Mouse (Mus musculus) stomach, embryonic 16.5 days (tissue): ENCODE results near the gene Nek7. TPM values are rescaled to one million over a fixed set of nuclear protein-coding genes. Genes with fewer than 3 reads are reported as not detected.

Experiments
- ATAC-seq: fragments of 200-750 bp; cut with Nextera tagmentation; 2 replicates; pipeline ENCODE4 v1.8.0; 2017; ENCODE audit warnings: moderate number of reproducible peaks, moderate TSS enrichment; ENCODE audit not compliant: insufficient read depth, low FRiP score
- H3K27ac ChIP-seq: fragments of 300-500 bp; sonication (generic); 2 replicates; pipeline ENCODE4 v1.5.1; 2014; ENCODE audit warnings: low read length
- H3K27me3 ChIP-seq: fragments of 300-500 bp; sonication (generic); 2 replicates; pipeline ENCODE4 v1.6.1; 2014; ENCODE audit warnings: low read length, control low read depth, mixed read lengths; ENCODE audit not compliant: control insufficient read depth, insufficient read depth
- H3K36me3 ChIP-seq: fragments of 300-500 bp; sonication (generic); 2 replicates; pipeline ENCODE4 v1.6.1; 2014; ENCODE audit warnings: low read length; ENCODE audit not compliant: control insufficient read depth, insufficient read depth
- H3K4me1 ChIP-seq: fragments of 300-500 bp; sonication (generic); 2 replicates; pipeline ENCODE4 v1.6.1; 2014; ENCODE audit warnings: low read length, control low read depth, mixed read lengths; ENCODE audit not compliant: control insufficient read depth, insufficient read depth
- H3K4me2 ChIP-seq: fragments of 300-500 bp; sonication (generic); 2 replicates; pipeline ENCODE4 v1.6.1; 2014; ENCODE audit warnings: low read depth, low read length, mixed read lengths
- H3K4me3 ChIP-seq: fragments of 300-500 bp; sonication (generic); replicated peaks from 2 replicates; pipeline ENCODE4 v1.5.1; 2014; ENCODE audit warnings: mild to moderate bottlenecking, low read length
- H3K9ac ChIP-seq: fragments of 300-500 bp; sonication (generic); 2 replicates; pipeline ENCODE4 v1.6.1; 2014; ENCODE audit warnings: low read length
- H3K9me3 ChIP-seq: fragments of 300-500 bp; sonication (generic); replicated peaks from 2 replicates; pipeline ENCODE4 v1.6.1; 2016; ENCODE audit warnings: low read length, control low read depth; ENCODE audit not compliant: control insufficient read depth
- WGBS: fragments of 180-500 bp; shearing (Covaris S2); extraction: QIAGEN DNeasy Blood & Tissue Kit; methylation state at CpG from one replicate; pipeline ENCODE4 v1.1.7; 2014; 5-methylcytosine and 5-hydroxymethylcytosine counted together
- polyA plus RNA-seq: library from polyadenylated mRNA; unstranded; fragments of >200 nt; fragmentation: Nextera tagmentation; extraction: Ambion mirVana; gene quantifications from 2 replicates; pipeline ENCODE4 v1.2.1, GENCODE M21; 2015

The Nek7 gene
- polyA plus RNA-seq, 1 experiment from 2014 or later: 34.3 TPM

GRCm38 (mm10) chr1:138516946-138517345 is 103.0 kb downstream of the Nek7 start:
- H3K27ac ChIP-seq: no peak overlapping the region
- no peaks in the 10 kb centered on the region for H3K36me3 ChIP-seq
- H3K27me3 ChIP-seq: no peaks in the 10 kb centered on the region
- no peaks in the 10 kb centered on the region for H3K9me3 ChIP-seq
- H3K4me1 ChIP-seq: peaks cover 5% of the 10 kb centered on the region; the same call in 1 of the 2 replicates
- 58% methylated on average over 2 of the region's 2 CpGs for WGBS
- H3K4me2 ChIP-seq: no peak overlapping the region
- no peak for ATAC-seq
- H3K9ac ChIP-seq: no peak overlapping the region
- no peak overlapping the region for H3K4me3 ChIP-seq

- H3K4me1 ChIP-seq: peaks cover 5% of the 10 kb centered on the region; the same call in 1 of the 2 replicates
- no peak overlapping the region for H3K4me2 ChIP-seq
- no peak for ATAC-seq
- no peak overlapping the region for H3K9ac ChIP-seq
- H3K36me3 ChIP-seq: no peaks in the 10 kb centered on the region
- 60% methylated on average over 9 of the region's 9 CpGs for WGBS
- H3K27me3 ChIP-seq: no peaks in the 10 kb centered on the region
- no peak overlapping the region for H3K4me3 ChIP-seq
- H3K27ac ChIP-seq: no peak overlapping the region
- H3K9me3 ChIP-seq: no peaks in the 10 kb centered on the region
Measured at GRCm38 (mm10) chr1:138515362-138515761, 104.6 kb downstream of the Nek7 start.

DNA sequence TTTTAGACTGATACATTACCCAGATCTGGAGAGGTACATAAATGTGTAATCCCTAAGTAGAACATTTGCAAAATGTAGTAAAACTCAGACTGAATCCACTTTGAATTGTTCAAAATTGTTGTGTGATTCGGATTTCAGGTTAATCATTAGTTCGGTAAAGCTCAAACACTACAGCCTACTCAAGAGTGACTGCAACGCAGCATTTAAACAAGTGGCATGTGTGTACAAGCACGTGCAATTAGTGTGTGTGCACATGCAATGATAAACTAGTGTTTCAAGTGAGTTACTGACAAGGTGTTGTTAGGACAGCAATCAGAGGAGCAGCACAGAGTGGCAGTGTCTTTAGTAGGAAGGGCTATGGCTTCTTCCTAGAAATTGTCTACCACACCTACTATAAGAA is 106.0 kb downstream of the Nek7 start:
- Histone ChIP-seq H3K4me2 (no peak overlapping the region), H3K9me3 (no peaks in the 10 kb centered on the region), H3K9ac (no peak overlapping the region), H3K36me3 (no peaks in the 10 kb centered on the region), H3K4me1 (peaks cover 8% of the 10 kb centered on the region; the same call in 1 of the 2 replicates), H3K4me3 (no peak overlapping the region), H3K27ac (no peak overlapping the region), H3K27me3 (no peaks in the 10 kb centered on the region)
- no peak for ATAC-seq
- WGBS: 70% methylated on average over 4 of the region's 4 CpGs

DNA sequence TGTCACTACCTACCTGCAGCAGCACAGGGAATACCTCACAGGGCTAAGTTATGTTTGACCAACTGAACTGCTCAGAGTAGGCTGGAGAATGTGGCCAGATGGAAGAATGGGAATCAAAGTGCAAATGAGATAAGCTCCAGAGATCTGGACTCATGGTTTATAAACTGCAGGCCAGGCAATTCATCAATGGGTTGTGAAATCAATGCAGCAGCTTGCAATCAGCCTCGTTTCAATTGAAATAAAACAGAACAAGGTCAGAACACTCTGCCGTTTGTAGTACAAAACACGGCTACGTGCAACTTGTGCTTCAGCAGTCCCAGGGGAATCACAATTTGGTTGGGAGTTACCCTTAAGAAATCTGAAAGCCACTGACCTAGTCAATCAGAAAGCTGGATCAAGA is 109.4 kb downstream of the Nek7 start:
- 0 out of 2 replicates have a peak, but pooled peaks have one; percentile 40 for ATAC-seq
- no peak overlapping the region for H3K9ac ChIP-seq
- no peak overlapping the region for H3K4me2 ChIP-seq
- no peaks in the 10 kb centered on the region for H3K9me3 ChIP-seq
- no peak overlapping the region for H3K27ac ChIP-seq
- 46% methylated on average over 4 of the region's 4 CpGs for WGBS
- peaks cover 7% of the 10 kb centered on the region; the same call in 1 of the 2 replicates for H3K4me1 ChIP-seq
- H3K27me3 ChIP-seq: no peaks in the 10 kb centered on the region
- no peak overlapping the region for H3K4me3 ChIP-seq
- H3K36me3 ChIP-seq: no peaks in the 10 kb centered on the region

DNA sequence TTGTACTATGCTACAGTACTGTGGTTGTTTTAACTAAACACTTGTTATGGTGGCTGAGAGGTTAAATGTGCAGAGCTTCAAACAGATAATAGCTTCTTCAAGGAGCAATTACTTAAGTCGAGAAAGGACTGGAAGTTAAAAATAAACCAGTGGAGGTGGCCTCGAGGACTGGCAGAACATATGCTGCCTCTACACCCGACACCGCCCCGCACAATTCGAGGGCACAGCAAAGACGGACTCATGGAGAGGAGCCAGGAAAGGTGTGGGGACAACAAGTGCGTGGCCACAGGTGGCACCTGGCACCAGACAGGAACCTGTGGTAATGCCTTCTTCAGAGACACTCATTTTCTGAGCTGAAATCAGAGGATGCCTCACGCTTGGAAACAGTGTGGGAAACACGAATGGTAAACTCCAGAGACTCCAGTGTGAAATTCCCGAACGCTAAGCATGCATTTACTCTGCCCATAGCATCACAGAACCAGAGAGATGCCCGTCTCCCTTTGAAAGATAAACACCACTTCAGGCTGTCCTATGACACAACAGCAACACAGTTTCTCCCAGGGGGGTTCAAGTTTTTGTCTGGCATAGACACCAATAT is 112.4 kb downstream of the Nek7 start:
- Histone ChIP-seq H3K27me3 (no peaks in the 10 kb centered on the region), H3K4me2 (no peak overlapping the region), H3K9ac (no peak overlapping the region), H3K36me3 (no peaks in the 10 kb centered on the region), H3K9me3 (no peaks in the 10 kb centered on the region), H3K27ac (no peak overlapping the region), H3K4me1 (peaks cover 7% of the 10 kb centered on the region; the same call in 1 of the 2 replicates), H3K4me3 (no peak overlapping the region)
- WGBS: 63% methylated on average over 13 of the region's 13 CpGs
- ATAC-seq: no peak

GRCm38 (mm10) chr1:138507014-138507413 is 112.9 kb downstream of the Nek7 start:
- Histone ChIP-seq H3K27ac (no peak overlapping the region), H3K27me3 (no peaks in the 10 kb centered on the region), H3K4me2 (no peak overlapping the region), H3K4me3 (no peak overlapping the region), H3K9me3 (no peaks in the 10 kb centered on the region), H3K9ac (no peak overlapping the region), H3K4me1 (peaks cover 7% of the 10 kb centered on the region; the same call in 1 of the 2 replicates), H3K36me3 (no peaks in the 10 kb centered on the region)
- WGBS: 37% methylated on average over 4 of the region's 4 CpGs
- no peak for ATAC-seq

- H3K4me1 ChIP-seq: peaks cover 7% of the 10 kb centered on the region; the same call in 1 of the 2 replicates
- H3K9ac ChIP-seq: no peak overlapping the region
- no peak overlapping the region for H3K4me3 ChIP-seq
- H3K9me3 ChIP-seq: no peaks in the 10 kb centered on the region
- H3K4me2 ChIP-seq: no peak overlapping the region
- H3K27ac ChIP-seq: no peak overlapping the region
- WGBS: 59% methylated on average over 5 of the region's 5 CpGs
- H3K27me3 ChIP-seq: no peaks in the 10 kb centered on the region
- ATAC-seq: no peak
- no peaks in the 10 kb centered on the region for H3K36me3 ChIP-seq
Measured at GRCm38 (mm10) chr1:138504228-138504627, 115.7 kb downstream of the Nek7 start.

- WGBS: 78% methylated on average over 6 of the region's 6 CpGs
- ATAC-seq: no peak
- Histone ChIP-seq H3K36me3 (no peaks in the 10 kb centered on the region), H3K9ac (no peak overlapping the region), H3K4me3 (no peak overlapping the region), H3K27me3 (no peaks in the 10 kb centered on the region), H3K27ac (no peak overlapping the region), H3K4me1 (0 out of 2 replicates have a peak, but pooled peaks cover 3% of the 10 kb centered on the region), H3K4me2 (no peak overlapping the region), H3K9me3 (no peaks in the 10 kb centered on the region)
Measured at GRCm38 (mm10) chr1:138500691-138501090, 119.2 kb downstream of the Nek7 start.

- Histone ChIP-seq H3K4me3 (no peak overlapping the region), H3K9me3 (no peaks in the 10 kb centered on the region), H3K36me3 (no peaks in the 10 kb centered on the region), H3K9ac (no peak overlapping the region), H3K4me1 (0 out of 2 replicates have a peak, but pooled peaks cover 3% of the 10 kb centered on the region), H3K27ac (no peak overlapping the region), H3K4me2 (0 out of 2 replicates have a peak overlapping the region, but pooled peaks have one; percentile 0), H3K27me3 (no peaks in the 10 kb centered on the region)
- 42% methylated on average over 10 of the region's 10 CpGs for WGBS
- ATAC-seq: no peak
Measured at GRCm38 (mm10) chr1:138500155-138500554, 119.8 kb downstream of the Nek7 start.
